Mouse (Mus musculus): ENCODE measurements around the gene Slc4a4. TPM values are rescaled to one million over a fixed set of nuclear protein-coding genes. Genes with fewer than 3 reads are reported as not detected.
"Not testable (repeated sequence)": the region's sequence is repeated elsewhere in the genome, so short reads cannot be mapped to it uniquely, and the experiment has no call there.

Gene Slc4a4
- total and polyA plus RNA-seq, 2 experiments = 12.0 to 30.2 TPM

- TF ChIP-seq POLR2A (IDR thresholded peaks at IDR 0.05; ENCODE audit: extremely low read depth, insufficient read depth, low read length) = no peak
- TF ChIP-seq CTCF (IDR thresholded peaks at IDR 0.05; ENCODE audit: low read depth, low read length) = no peak
- H3K4me3 ChIP-seq (ENCODE audit: insufficient read depth, low read depth, low read length) = no peak overlapping the region
- 89% methylated on average over 3 of the region's 3 CpGs for WGBS
- no peaks in the 10 kb centered on the region for H3K36me3 ChIP-seq (ENCODE audit: control insufficient read depth, insufficient read depth, low read length)
- DNase-seq (ENCODE audit: extremely low read depth, low read depth, low spot score) = no peak
- no peaks in the 10 kb centered on the region for H3K27me3 ChIP-seq (ENCODE audit: control insufficient read depth, insufficient read depth, low read length)
- H3K4me1 ChIP-seq (ENCODE audit: control insufficient read depth, insufficient read depth, low read length) = no peaks in the 10 kb centered on the region
- H3K9ac ChIP-seq (ENCODE audit: low read depth, low read length) = no peak overlapping the region
- no peak overlapping the region for H3K27ac ChIP-seq (replicated peaks; ENCODE audit: insufficient read depth, low read depth, low read length)
- no peaks in the 10 kb centered on the region for H3K79me2 ChIP-seq (ENCODE audit: control insufficient read depth, insufficient read depth, low read length)
Observed at GRCm38 (mm10) chr5:89099886-89100285, 213.3 kb downstream of the Slc4a4 start.

DNA sequence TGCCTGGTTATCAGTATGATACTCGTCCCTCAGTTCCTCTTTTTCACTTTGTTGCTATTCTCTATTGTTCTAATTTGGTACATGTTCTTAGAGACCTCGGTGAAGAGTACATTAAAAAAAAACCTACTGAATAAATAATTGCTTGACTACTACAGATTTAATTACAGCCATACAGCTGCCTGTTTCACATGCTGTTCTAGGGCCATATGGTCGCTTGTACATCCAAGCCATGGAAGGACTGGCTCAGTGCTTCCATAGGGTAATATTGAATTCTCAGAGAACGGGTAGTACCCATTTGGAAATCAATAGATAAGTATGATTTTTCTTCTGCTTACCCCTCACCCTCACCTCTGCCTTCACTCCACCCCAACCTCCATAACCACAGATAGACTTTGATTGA, 215.9 kb downstream of the Slc4a4 start:
- Histone ChIP-seq H3K9ac (ENCODE audit: low read depth, low read length) (no peak overlapping the region), H3K27me3 (ENCODE audit: control insufficient read depth, insufficient read depth, low read length) (no peaks in the 10 kb centered on the region), H3K4me3 (ENCODE audit: insufficient read depth, low read depth, low read length) (no peak overlapping the region), H3K36me3 (ENCODE audit: control insufficient read depth, insufficient read depth, low read length) (no peaks in the 10 kb centered on the region), H3K79me2 (ENCODE audit: control insufficient read depth, insufficient read depth, low read length) (no peaks in the 10 kb centered on the region), H3K4me1 (ENCODE audit: control insufficient read depth, insufficient read depth, low read length) (no peaks in the 10 kb centered on the region), H3K27ac (replicated peaks; ENCODE audit: insufficient read depth, low read depth, low read length) (no peak overlapping the region)
- TF ChIP-seq CTCF (IDR thresholded peaks at IDR 0.05; ENCODE audit: low read depth, low read length) (no peak), POLR2A (IDR thresholded peaks at IDR 0.05; ENCODE audit: extremely low read depth, insufficient read depth, low read length) (no peak)
- DNase-seq (ENCODE audit: extremely low read depth, low read depth, low spot score) = no peak
- 85% methylated on average over 4 of the region's 4 CpGs for WGBS

- 93% methylated on average over 9 of the region's 9 CpGs for WGBS
- TF ChIP-seq CTCF (IDR thresholded peaks at IDR 0.05; ENCODE audit: low read depth, low read length) (no peak), POLR2A (IDR thresholded peaks at IDR 0.05; ENCODE audit: extremely low read depth, insufficient read depth, low read length) (no peak)
- no peak overlapping the region for H3K4me3 ChIP-seq (ENCODE audit: insufficient read depth, low read depth, low read length)
- no peaks in the 10 kb centered on the region for H3K27me3 ChIP-seq (ENCODE audit: control insufficient read depth, insufficient read depth, low read length)
- no peak overlapping the region for H3K9ac ChIP-seq (ENCODE audit: low read depth, low read length)
- no peaks in the 10 kb centered on the region for H3K4me1 ChIP-seq (ENCODE audit: control insufficient read depth, insufficient read depth, low read length)
- H3K79me2 ChIP-seq (ENCODE audit: control insufficient read depth, insufficient read depth, low read length) = no peaks in the 10 kb centered on the region
- no peaks in the 10 kb centered on the region for H3K36me3 ChIP-seq (ENCODE audit: control insufficient read depth, insufficient read depth, low read length)
- H3K27ac ChIP-seq (replicated peaks; ENCODE audit: insufficient read depth, low read depth, low read length) = no peak overlapping the region
- DNase-seq (ENCODE audit: extremely low read depth, low read depth, low spot score) = no peak
Observed at GRCm38 (mm10) chr5:89105346-89105745, 218.7 kb downstream of the Slc4a4 start.

DNA sequence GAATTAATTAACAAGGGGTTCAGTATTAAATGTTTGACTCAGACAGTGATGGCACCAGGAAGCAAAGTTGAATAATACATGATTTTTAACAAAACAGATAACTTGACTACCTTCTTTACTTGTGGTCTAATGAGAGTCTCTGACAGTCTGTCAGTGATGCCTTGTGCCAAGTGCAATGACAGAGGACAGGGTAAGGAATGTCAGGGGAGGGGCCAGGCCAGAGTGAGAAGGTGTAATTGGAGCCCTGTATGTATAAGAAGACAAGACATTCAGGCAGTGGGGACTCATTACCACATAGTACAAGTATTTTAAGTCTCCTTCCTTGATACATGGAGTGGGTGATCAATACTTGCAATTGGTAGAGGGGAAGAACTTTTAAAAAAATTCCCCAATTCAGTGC, 219.6 kb downstream of the Slc4a4 start:
- no peak for DNase-seq (ENCODE audit: extremely low read depth, low read depth, low spot score)
- Histone ChIP-seq H3K27ac (replicated peaks; ENCODE audit: insufficient read depth, low read depth, low read length) (no peak overlapping the region), H3K4me1 (ENCODE audit: control insufficient read depth, insufficient read depth, low read length) (no peaks in the 10 kb centered on the region), H3K27me3 (ENCODE audit: control insufficient read depth, insufficient read depth, low read length) (no peaks in the 10 kb centered on the region), H3K9ac (ENCODE audit: low read depth, low read length) (no peak overlapping the region), H3K79me2 (ENCODE audit: control insufficient read depth, insufficient read depth, low read length) (no peaks in the 10 kb centered on the region), H3K36me3 (ENCODE audit: control insufficient read depth, insufficient read depth, low read length) (no peaks in the 10 kb centered on the region), H3K4me3 (ENCODE audit: insufficient read depth, low read depth, low read length) (no peak overlapping the region)
- no peak for TF ChIP-seq CTCF (IDR thresholded peaks at IDR 0.05; ENCODE audit: low read depth, low read length)
- TF ChIP-seq POLR2A (IDR thresholded peaks at IDR 0.05; ENCODE audit: extremely low read depth, insufficient read depth, low read length) = no peak

DNA sequence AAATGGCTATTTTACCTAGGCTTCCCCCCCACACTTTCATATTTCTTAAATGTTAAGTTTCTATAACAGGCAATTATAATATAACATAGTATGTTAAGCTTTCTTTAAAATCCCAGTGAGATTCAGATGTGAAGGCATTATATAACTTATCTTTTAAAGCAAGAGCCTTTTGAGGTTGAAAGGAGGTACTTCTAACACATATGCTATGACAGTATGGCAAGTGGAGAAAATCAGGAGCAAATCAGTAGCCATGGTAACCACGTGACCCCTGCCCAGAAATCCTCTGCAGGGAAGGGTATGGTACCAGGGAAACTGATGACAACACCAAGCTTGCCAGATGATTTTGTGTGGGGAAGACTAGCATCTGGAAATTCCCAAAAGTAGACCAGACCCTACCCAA, 222.2 kb downstream of the Slc4a4 start:
- Histone ChIP-seq H3K36me3 (ENCODE audit: control insufficient read depth, insufficient read depth, low read length) (no peaks in the 10 kb centered on the region), H3K27ac (replicated peaks; ENCODE audit: insufficient read depth, low read depth, low read length) (no peak overlapping the region), H3K79me2 (ENCODE audit: control insufficient read depth, insufficient read depth, low read length) (no peaks in the 10 kb centered on the region), H3K4me3 (ENCODE audit: insufficient read depth, low read depth, low read length) (no peak overlapping the region), H3K27me3 (ENCODE audit: control insufficient read depth, insufficient read depth, low read length) (no peaks in the 10 kb centered on the region), H3K4me1 (ENCODE audit: control insufficient read depth, insufficient read depth, low read length) (no peaks in the 10 kb centered on the region), H3K9ac (ENCODE audit: low read depth, low read length) (no peak overlapping the region)
- no peak for DNase-seq (ENCODE audit: extremely low read depth, low read depth, low spot score)
- TF ChIP-seq CTCF (IDR thresholded peaks at IDR 0.05; ENCODE audit: low read depth, low read length) (no peak), POLR2A (IDR thresholded peaks at IDR 0.05; ENCODE audit: extremely low read depth, insufficient read depth, low read length) (no peak)
- 93% methylated on average over 1 of the region's 1 CpGs for WGBS

DNA sequence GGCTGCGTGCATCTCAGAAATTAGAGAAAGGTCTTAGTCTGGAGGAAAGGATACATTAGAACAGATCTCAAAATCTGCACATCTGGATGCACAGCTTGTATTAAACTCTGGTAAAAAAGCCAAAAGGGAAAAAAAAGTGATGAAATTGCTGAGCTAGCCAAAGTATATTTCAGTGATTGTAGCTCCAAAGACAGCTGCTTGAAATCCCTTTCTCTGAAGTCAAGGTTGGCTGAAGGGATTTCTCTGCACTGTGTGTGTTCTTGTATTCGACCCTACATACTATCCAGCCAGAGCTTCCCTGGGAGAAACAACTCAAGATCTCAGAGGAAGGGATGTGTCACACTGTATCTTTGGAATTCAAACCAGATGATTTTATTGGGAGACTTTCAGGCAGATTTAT, 223.2 kb downstream of the Slc4a4 start:
- Histone ChIP-seq H3K4me3 (ENCODE audit: insufficient read depth, low read depth, low read length) (no peak overlapping the region), H3K27ac (replicated peaks; ENCODE audit: insufficient read depth, low read depth, low read length) (no peak overlapping the region), H3K9ac (ENCODE audit: low read depth, low read length) (no peak overlapping the region), H3K79me2 (ENCODE audit: control insufficient read depth, insufficient read depth, low read length) (no peaks in the 10 kb centered on the region), H3K36me3 (ENCODE audit: control insufficient read depth, insufficient read depth, low read length) (no peaks in the 10 kb centered on the region), H3K4me1 (ENCODE audit: control insufficient read depth, insufficient read depth, low read length) (no peaks in the 10 kb centered on the region), H3K27me3 (ENCODE audit: control insufficient read depth, insufficient read depth, low read length) (no peaks in the 10 kb centered on the region)
- no peak for DNase-seq (ENCODE audit: extremely low read depth, low read depth, low spot score)
- 85% methylated on average over 2 of the region's 2 CpGs for WGBS
- TF ChIP-seq POLR2A (IDR thresholded peaks at IDR 0.05; ENCODE audit: extremely low read depth, insufficient read depth, low read length) (no peak), CTCF (IDR thresholded peaks at IDR 0.05; ENCODE audit: low read depth, low read length) (no peak)

DNA sequence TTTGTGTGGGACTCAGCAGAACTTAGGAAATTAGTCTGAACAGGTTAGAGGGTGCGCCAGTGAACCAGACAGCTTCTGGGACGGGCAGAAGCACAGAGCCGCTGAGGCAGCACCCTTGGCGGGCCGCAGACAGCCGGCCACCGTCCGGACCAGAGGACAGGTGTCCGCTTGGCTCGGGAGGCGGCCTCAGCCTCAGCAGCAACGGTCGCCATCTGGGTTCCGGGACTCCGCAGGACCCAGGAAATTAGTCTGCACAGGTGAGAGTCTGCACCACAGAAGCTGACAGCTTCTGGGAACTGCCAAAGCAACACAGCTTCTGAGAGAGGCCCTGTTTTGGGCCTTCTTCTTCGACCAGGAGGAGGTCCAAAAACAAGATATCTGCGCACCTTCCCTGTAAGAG, 225.4 kb downstream of the Slc4a4 start:
- not testable (repeated sequence) for H3K4me1 ChIP-seq (ENCODE audit: control insufficient read depth, insufficient read depth, low read length); DNase-seq (ENCODE audit: extremely low read depth, low read depth, low spot score); H3K4me3 ChIP-seq (ENCODE audit: insufficient read depth, low read depth, low read length); H3K27ac ChIP-seq (replicated peaks; ENCODE audit: insufficient read depth, low read depth, low read length); H3K79me2 ChIP-seq (ENCODE audit: control insufficient read depth, insufficient read depth, low read length); H3K27me3 ChIP-seq (ENCODE audit: control insufficient read depth, insufficient read depth, low read length); H3K9ac ChIP-seq (ENCODE audit: low read depth, low read length); H3K36me3 ChIP-seq (ENCODE audit: control insufficient read depth, insufficient read depth, low read length)
- 95% methylated on average over 16 of the region's 17 CpGs for WGBS
